Mouse (Mus musculus): Measurements from ENCODE around the gene Sap18. TPM values are rescaled to one million over a fixed set of nuclear protein-coding genes. Genes with fewer than 3 reads are reported as not detected.

Gene Sap18
- 130 TPM for polyA plus RNA-seq (2014; fragmentation: Illumina TruSeq; extraction: RNeasy Lipid Tissue Mini Kit (QIAGEN cat#74804); ENCODE audit: insufficient read depth, low read depth, low replicate concordance)

GRCm38 (mm10) chr14:57797991-57798931 lies at the start of gene Sap18:
Gene Sap18 (plus strand): TSS chr14:57798180.

GRCm38 (mm10) chr14:57758237-57758636 lies 39.7 kb upstream of the Sap18 start, which contains the start of gene Lats2:
Gene Lats2 (minus strand): TSS chr14:57758388.

DNA sequence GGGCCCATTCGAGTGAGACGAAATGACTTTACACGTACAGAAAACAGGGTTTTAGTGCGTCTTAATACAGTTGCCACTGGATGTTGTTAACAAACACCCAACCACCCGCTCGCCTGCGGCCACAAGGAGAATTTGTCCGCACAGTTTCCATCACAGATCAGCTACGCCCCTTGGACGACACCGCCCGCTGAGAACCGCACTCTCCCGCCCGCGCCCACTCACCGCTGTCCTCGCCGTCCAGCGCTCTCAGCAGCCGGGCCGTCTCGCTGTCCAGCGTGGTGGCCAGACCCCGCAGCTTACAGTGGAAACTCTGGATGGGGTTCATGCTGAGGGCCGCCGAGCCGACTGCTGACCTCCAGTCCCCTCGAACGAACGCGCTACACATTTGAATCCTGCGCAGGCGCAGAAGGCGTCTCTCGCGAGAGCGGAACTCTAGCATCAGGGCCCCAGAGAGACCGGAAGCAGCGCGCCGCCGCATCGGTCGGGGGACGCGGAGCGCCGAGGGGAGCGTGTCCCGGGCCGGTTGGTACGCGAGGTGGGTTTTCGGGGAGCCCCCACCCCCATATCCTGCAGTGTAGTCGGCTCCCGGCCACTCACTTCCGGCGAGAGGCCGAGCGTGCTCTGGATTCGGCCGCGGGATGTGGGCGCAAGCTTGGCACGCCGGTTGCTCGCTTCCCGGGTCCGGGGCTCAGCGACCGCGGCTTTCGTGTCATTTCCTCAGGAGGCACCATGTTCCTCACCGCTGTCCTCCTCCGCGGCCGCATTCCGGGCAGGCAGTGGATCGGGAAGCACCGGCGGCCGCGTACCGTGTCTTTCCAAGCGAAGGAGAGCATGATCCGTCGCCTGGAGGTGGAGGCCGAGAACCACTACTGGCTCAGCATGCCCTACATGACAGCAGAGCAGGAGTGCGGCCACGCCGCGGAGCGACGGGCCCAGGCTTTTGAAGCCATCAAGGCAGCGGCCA lies 28.1 kb downstream of the Sap18 start, which contains the start of the genes Ska3 and Mrpl57:
TSS of gene Ska3 (minus strand) at position 398 of the 964 bp plus-strand sequence.
TSS of gene Mrpl57 (plus strand) at position 447 of the 964 bp plus-strand sequence.

Other genes starting within 250 kb of the Sap18 start
- gene Eef1akmt1, start 226.6 kb upstream of the Sap18 start, polyA plus RNA-seq (2014; fragmentation: Illumina TruSeq; extraction: RNeasy Lipid Tissue Mini Kit (QIAGEN cat#74804); ENCODE audit: insufficient read depth, low read depth, low replicate concordance) = 29.5 TPM
- 3.7 TPM for gene Xpo4, start 132.8 kb upstream of the Sap18 start, polyA plus RNA-seq (2014; fragmentation: Illumina TruSeq; extraction: RNeasy Lipid Tissue Mini Kit (QIAGEN cat#74804); ENCODE audit: insufficient read depth, low read depth, low replicate concordance)
- gene Gm49361, start 52.1 kb upstream of the Sap18 start, polyA plus RNA-seq (2014; fragmentation: Illumina TruSeq; extraction: RNeasy Lipid Tissue Mini Kit (QIAGEN cat#74804); ENCODE audit: insufficient read depth, low read depth, low replicate concordance) = not detected
- gene Lats2, start 39.8 kb upstream of the Sap18 start, polyA plus RNA-seq (2014; fragmentation: Illumina TruSeq; extraction: RNeasy Lipid Tissue Mini Kit (QIAGEN cat#74804); ENCODE audit: insufficient read depth, low read depth, low replicate concordance) = 24.3 TPM
- gene Ska3, start 28.0 kb downstream of the Sap18 start, polyA plus RNA-seq (2014; fragmentation: Illumina TruSeq; extraction: RNeasy Lipid Tissue Mini Kit (QIAGEN cat#74804); ENCODE audit: insufficient read depth, low read depth, low replicate concordance) = 0.20 TPM
- 63.0 TPM for gene Mrpl57, start 28.1 kb downstream of the Sap18 start, polyA plus RNA-seq (2014; fragmentation: Illumina TruSeq; extraction: RNeasy Lipid Tissue Mini Kit (QIAGEN cat#74804); ENCODE audit: insufficient read depth, low read depth, low replicate concordance)
- gene Zdhhc20, start 92.1 kb downstream of the Sap18 start, polyA plus RNA-seq (2014; fragmentation: Illumina TruSeq; extraction: RNeasy Lipid Tissue Mini Kit (QIAGEN cat#74804); ENCODE audit: insufficient read depth, low read depth, low replicate concordance) = 21.2 TPM
- gene Micu2, start 201.1 kb downstream of the Sap18 start, polyA plus RNA-seq (2014; fragmentation: Illumina TruSeq; extraction: RNeasy Lipid Tissue Mini Kit (QIAGEN cat#74804); ENCODE audit: insufficient read depth, low read depth, low replicate concordance) = 31.5 TPM